8 mouse cellular contexts compared by ENCODE assay signal in genomic region chr2:26503661-26504575, GRCm38 (mm10). TPM values are rescaled to one million over a fixed set of nuclear protein-coding genes. Genes with fewer than 3 reads are reported as not detected.
DNase-seq lines count a peak whose midpoint lies in the region; TF ChIP-seq lines count a peak whose summit lies in the region.

No protein-coding gene starts in this region.

- intact Hi-C loops in heart, postnatal 10 days (cut with DNase I) = loop anchor here (2.0 kb wide), 2 partner anchors 23 to 29 kb away; no protein-coding TSS in a partner anchor

- peaks cover 12% of the 10 kb centered on the region; the same call in 1 of the 2 replicates for H3K4me1 ChIP-seq in embryonic fibroblast, embryonic 13.5 days (ENCODE audit: control insufficient read depth, insufficient read depth, low read length)

- peak; percentile 92 for TF ChIP-seq POLR2A in embryonic fibroblast, embryonic 13.5 days (IDR thresholded peaks at IDR 0.05; ENCODE audit: low read depth, low read length)

- peak; percentile 68 to 87 for DNase-seq in urinary bladder, adult 18-20 months (ENCODE audit: low spot score in 2 of 2)
- DNase-seq in urinary bladder, postnatal 10 days (ENCODE audit: low spot score) = no peak
- DNase-seq in heart, postnatal 10 days = peak; percentile 82 to 85
- peak; percentile 77 to 90 for DNase-seq in kidney, postnatal 25 days
- peak; percentile 87 for DNase-seq in lung, postnatal 36 days
- peak; percentile 76 for DNase-seq in ovary, postnatal 14 days (ENCODE audit: low spot score)
- DNase-seq in urinary bladder, adult 2 months (ENCODE audit: low spot score) = peak; percentile 89

- peak overlapping the region; percentile 31 for H3K27ac ChIP-seq in embryonic fibroblast, embryonic 13.5 days (ENCODE audit: insufficient read depth, low read length)

- H3K4me3 ChIP-seq in embryonic fibroblast, embryonic 13.5 days (ENCODE audit: insufficient read depth, low read length) = peak overlapping the region; percentile 96

- no peak for TF ChIP-seq CTCF in embryonic fibroblast, embryonic 13.5 days (IDR thresholded peaks at IDR 0.05; ENCODE audit: borderline replicate concordance, insufficient read depth, low read length)

RNA-seq across cellular contexts. Expression of gene Notch1, which starts 12.5 kb away (rescaled TPM):
- 19.2 and 24.3 TPM in 2 replicates for polyA plus RNA-seq in embryonic fibroblast, embryonic 13.5 days (2011; ENCODE audit: insufficient read length, low read depth, missing spikeins)
- 10 to 100 TPM; 54.0 to 54.3 TPM for total RNA-seq in heart, postnatal 10 days (2021)
- polyA plus RNA-seq in urinary bladder, adult 2 months (2012; rRNA removed) = 21.4 and 33.4 TPM in 2 replicates

RNA-seq across cellular contexts. Expression of gene Sec16a, which starts 58.9 kb away (rescaled TPM):
- 59.4 and 70.1 TPM in 2 replicates for polyA plus RNA-seq in embryonic fibroblast, embryonic 13.5 days (2011; ENCODE audit: insufficient read length, low read depth, missing spikeins)
- 10 to 100 TPM; 38.2 to 45.5 TPM for total RNA-seq in heart, postnatal 10 days (2021)
- 41.7 and 46.3 TPM in 2 replicates for polyA plus RNA-seq in urinary bladder, adult 2 months (2012; rRNA removed)
